ENCODE assay signal across 8 mouse cellular contexts in the genomic region with DNA sequence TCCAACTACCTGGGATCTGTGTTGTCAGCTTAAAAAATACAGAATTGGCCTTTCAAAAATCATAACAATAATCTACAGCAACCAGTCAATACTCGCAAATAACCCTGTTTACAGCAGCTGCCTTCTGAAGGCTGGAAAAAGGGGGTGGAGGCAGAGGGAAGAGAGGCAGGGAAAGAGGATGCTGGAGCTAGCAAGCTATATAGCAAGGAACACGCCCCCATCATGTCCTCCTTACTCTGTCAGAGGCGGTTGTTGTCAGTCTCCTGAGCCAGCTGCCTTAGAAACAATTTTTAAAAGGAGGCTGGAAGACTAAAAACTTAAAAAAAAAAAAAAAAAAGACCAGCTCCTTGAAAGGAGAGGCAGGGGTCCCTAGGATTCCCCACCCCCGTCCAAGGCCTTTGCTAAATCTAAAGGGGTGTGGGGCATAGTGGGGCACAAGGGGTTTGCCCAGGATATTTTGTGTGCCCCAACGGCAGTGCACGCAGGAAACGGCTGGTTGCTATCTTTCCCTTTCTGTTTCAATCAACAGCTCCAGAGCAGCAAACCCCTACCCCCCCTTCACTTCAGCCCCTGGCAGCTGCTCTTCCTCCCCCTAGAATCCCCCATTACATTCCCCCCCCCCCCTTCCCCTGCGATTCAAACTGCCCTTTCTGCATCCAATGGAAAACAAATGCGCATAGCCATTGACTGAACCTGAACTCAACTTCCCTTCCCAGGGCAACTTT. TPM values are rescaled to one million over a fixed set of nuclear protein-coding genes. Genes with fewer than 3 reads are reported as not detected.
A peak's percentile ranks its signal among the peaks of the same experiment; 100 is the strongest.
DNase-seq lines count a peak whose midpoint lies in the region; ATAC-seq lines count a peak whose summit lies in the region.

No protein-coding gene starts in this region.

- 0 out of 2 replicates have a peak overlapping the region, but pooled peaks have one; percentile 99 for H3K27ac ChIP-seq in kidney, embryonic 15.5 days
- H3K27ac ChIP-seq in hindbrain, embryonic 11.5 days (ENCODE audit: low read depth, low read length) = peak overlapping the region; percentile 99; the same call in 1 of the 2 replicates
- H3K27ac ChIP-seq in midbrain, embryonic 10.5 days (replicated peaks) = peak overlapping the region; percentile 99

- peak overlapping the region; percentile 99 for H3K4me3 ChIP-seq in kidney, embryonic 15.5 days (replicated peaks)
- H3K4me3 ChIP-seq in hindbrain, embryonic 11.5 days (ENCODE audit: low read depth, low read length) = peak overlapping the region; percentile 99
- peak overlapping the region; percentile 99 for H3K4me3 ChIP-seq in midbrain, embryonic 10.5 days

- H3K27me3 ChIP-seq in kidney, embryonic 15.5 days = no peaks in the 10 kb centered on the region
- no peaks in the 10 kb centered on the region for H3K27me3 ChIP-seq in hindbrain, embryonic 11.5 days (ENCODE audit: control insufficient read depth, insufficient read depth, low read length)
- H3K27me3 ChIP-seq in midbrain, embryonic 10.5 days (ENCODE audit: low read depth, poor library complexity, severe bottlenecking) = no peaks in the 10 kb centered on the region

- H3K9ac ChIP-seq in kidney, embryonic 15.5 days = peak overlapping the region; percentile 98
- H3K9ac ChIP-seq in hindbrain, embryonic 11.5 days (ENCODE audit: low read depth, low read length) = peak overlapping the region; percentile 98

- peak overlapping the region; percentile 91 for H3K4me2 ChIP-seq in kidney, embryonic 15.5 days
- H3K4me2 ChIP-seq in hindbrain, embryonic 11.5 days (replicated peaks; ENCODE audit: low read depth, low read length) = peak overlapping the region; percentile 91

- no peaks in the 10 kb centered on the region for H3K9me3 ChIP-seq in kidney, embryonic 15.5 days (replicated peaks)
- H3K9me3 ChIP-seq in hindbrain, embryonic 11.5 days (ENCODE audit: control insufficient read depth, low read length) = no peaks in the 10 kb centered on the region
- H3K9me3 ChIP-seq in midbrain, embryonic 10.5 days (replicated peaks) = no peaks in the 10 kb centered on the region

- H3K36me3 ChIP-seq in kidney, embryonic 15.5 days = 0 out of 2 replicates have a peak, but pooled peaks cover 4% of the 10 kb centered on the region
- H3K36me3 ChIP-seq in hindbrain, embryonic 11.5 days (ENCODE audit: control insufficient read depth, insufficient read depth, low read length) = no peaks in the 10 kb centered on the region; the same call in 1 of the 2 replicates
- peaks cover 22% of the 10 kb centered on the region for H3K36me3 ChIP-seq in midbrain, embryonic 10.5 days

- WGBS in kidney, embryonic 15.5 days = 15% methylated on average over 9 of the region's 9 CpGs
- WGBS in hindbrain, embryonic 11.5 days = 29% methylated on average over 9 of the region's 9 CpGs
- WGBS in midbrain, embryonic 10.5 days = 39% methylated on average over 9 of the region's 9 CpGs

- peaks cover 66% of the 10 kb centered on the region for H3K4me1 ChIP-seq in kidney, embryonic 15.5 days
- peaks cover 5% of the 10 kb centered on the region; the same call in 1 of the 2 replicates for H3K4me1 ChIP-seq in hindbrain, embryonic 11.5 days (replicated peaks; ENCODE audit: control insufficient read depth, insufficient read depth, low read length)
- H3K4me1 ChIP-seq in midbrain, embryonic 10.5 days = peaks cover 61% of the 10 kb centered on the region

- DNase-seq in kidney, postnatal 25 days = no peak
- peak; percentile 59 for DNase-seq in T-cell, adult 2 months (ENCODE audit: low spot score)
- peak; percentile 25 for DNase-seq in hindbrain, embryonic 11.5 days (ENCODE audit: low spot score)
- no peak for DNase-seq in midbrain, embryonic 10.5 days (ENCODE audit: low spot score)
- DNase-seq in thymus, postnatal 36 days = peak; percentile 44 to 64
- no peak for DNase-seq in cerebellum, adult 11 months
- DNase-seq in kidney, adult 8-10 months = no peak

- ATAC-seq in kidney, embryonic 15.5 days (replicated peaks; ENCODE audit: low FRiP score) = no peak
- no peak for ATAC-seq in hindbrain, embryonic 11.5 days (ENCODE audit: low FRiP score)

RNA-seq across cellular contexts. Expression of gene Kmt2a, which starts 2.2 kb away (rescaled TPM):
- polyA plus RNA-seq in kidney, embryonic 15.5 days (2015; fragmentation: Nextera tagmentation; extraction: Ambion mirVana) = 14.6 and 16.3 TPM in 2 replicates
- polyA plus RNA-seq in hindbrain, embryonic 11.5 days (2014; fragmentation: Nextera tagmentation; extraction: Ambion mirVana) = 17.3 and 26.2 TPM in 2 replicates
- 11.1 and 12.5 TPM in 2 replicates for polyA plus RNA-seq in midbrain, embryonic 10.5 days (2016; fragmentation: Nextera tagmentation; extraction: Ambion mirVana)

RNA-seq across cellular contexts. Expression of gene Atp5l, which starts 41.6 kb away (rescaled TPM):
- polyA plus RNA-seq in kidney, embryonic 15.5 days (2015; fragmentation: Nextera tagmentation; extraction: Ambion mirVana) = 714 and 843 TPM in 2 replicates
- 592 and 606 TPM in 2 replicates for polyA plus RNA-seq in hindbrain, embryonic 11.5 days (2014; fragmentation: Nextera tagmentation; extraction: Ambion mirVana)
- polyA plus RNA-seq in midbrain, embryonic 10.5 days (2016; fragmentation: Nextera tagmentation; extraction: Ambion mirVana) = 541 and 557 TPM in 2 replicates

Comparison
In these comparisons a context has a peak if more than half of its experiments do, and no peak if none do; other contexts are left out.
1. DNase-seq: peak in T-cell, adult 2 months (single experiment), hindbrain, embryonic 11.5 days (single experiment) and thymus, postnatal 36 days (2 of 2); none in kidney, postnatal 25 days (0 of 2), midbrain, embryonic 10.5 days (single experiment), cerebellum, adult 11 months (single experiment) and kidney, adult 8-10 months (0 of 2).
2. Peak in every context shown above with its lines, with median percentiles within 50 percentile points of each other: H3K27ac ChIP-seq and H3K4me3 ChIP-seq.